Mouse (Mus musculus) kidney, adult 2 months (tissue): ENCODE measurements around the gene Ppp3ca. TPM values are rescaled to one million over a fixed set of nuclear protein-coding genes. Genes with fewer than 3 reads are reported as not detected.
A peak's percentile ranks its signal among the peaks of the same experiment; 100 is the strongest.

Experiments
- DNase-seq: peaks from one replicate; pipeline ENCODE4 v3.0.0; 2021
- H3K27ac ChIP-seq: fragments of 200-500 bp; 2 replicates; pipeline ENCODE4 v1.5.1; 2012; ENCODE audit warnings: low read depth, low read length, control low read depth, inconsistent platforms; ENCODE audit not compliant: insufficient read depth
- H3K27me3 ChIP-seq: fragments of 200-500 bp; replicated peaks from 2 replicates; pipeline ENCODE4 v1.6.1; 2012; ENCODE audit warnings: mild to moderate bottlenecking, moderate library complexity, low read length, inconsistent platforms; ENCODE audit not compliant: control insufficient read depth, insufficient read depth
- H3K36me3 ChIP-seq: fragments of 200-500 bp; 2 replicates; pipeline ENCODE4 v1.6.1; 2012; ENCODE audit warnings: mild to moderate bottlenecking, moderate library complexity, low read length, inconsistent platforms; ENCODE audit not compliant: control insufficient read depth, insufficient read depth
- H3K4me1 ChIP-seq: fragments of 200-500 bp; 2 replicates; pipeline ENCODE4 v1.6.1; 2011; ENCODE audit warnings: low read length; ENCODE audit not compliant: control insufficient read depth, insufficient read depth
- H3K4me3 ChIP-seq: fragments of 200-500 bp; 2 replicates; pipeline ENCODE4 v1.5.1; 2011; ENCODE audit warnings: mild to moderate bottlenecking, low read depth, low read length, control low read depth; ENCODE audit not compliant: insufficient read depth
- CTCF ChIP-seq: fragments of 200-500 bp; conservative IDR thresholded peaks from 2 replicates; pipeline ENCODE4 v1.5.1; 2011; ENCODE audit warnings: low read depth, mild to moderate bottlenecking, control low read depth, low read length, moderate library complexity, mixed read lengths; ENCODE audit not compliant: insufficient read depth, insufficient read length
- POLR2A ChIP-seq: fragments of 200-500 bp; IDR thresholded peaks from one replicate; pipeline ENCODE4 v1.6.1; 2011; ENCODE audit warnings: low read depth, low read length, control low read depth
- WGBS: fragments of 180-500 bp; shearing (Covaris S2); methylation state at CpG from one replicate; pipeline ENCODE4 v1.1.7; 2018; 5-methylcytosine and 5-hydroxymethylcytosine counted together
- polyA plus RNA-seq: library from polyadenylated mRNA; depleted of rRNA; stranded (reverse); fragments of >200 nt; gene quantifications from 2 replicates; pipeline ENCODE4 v1.2.3, GENCODE M21; 2012

The Ppp3ca gene
- polyA plus RNA-seq, 1 experiment, result 14.0 TPM

- 60% methylated on average over 2 of the region's 2 CpGs for WGBS
- Histone ChIP-seq H3K27ac (no peak overlapping the region), H3K4me1 (no peaks in the 10 kb centered on the region), H3K4me3 (no peak overlapping the region), H3K36me3 (no peaks in the 10 kb centered on the region), H3K27me3 (no peaks in the 10 kb centered on the region)
- TF ChIP-seq POLR2A, result no peak
- no peak for TF ChIP-seq CTCF
- DNase-seq, result no peak
Observed at GRCm38 (mm10) chr3:136828451-136828850, 158.5 kb downstream of the Ppp3ca start.

DNA sequence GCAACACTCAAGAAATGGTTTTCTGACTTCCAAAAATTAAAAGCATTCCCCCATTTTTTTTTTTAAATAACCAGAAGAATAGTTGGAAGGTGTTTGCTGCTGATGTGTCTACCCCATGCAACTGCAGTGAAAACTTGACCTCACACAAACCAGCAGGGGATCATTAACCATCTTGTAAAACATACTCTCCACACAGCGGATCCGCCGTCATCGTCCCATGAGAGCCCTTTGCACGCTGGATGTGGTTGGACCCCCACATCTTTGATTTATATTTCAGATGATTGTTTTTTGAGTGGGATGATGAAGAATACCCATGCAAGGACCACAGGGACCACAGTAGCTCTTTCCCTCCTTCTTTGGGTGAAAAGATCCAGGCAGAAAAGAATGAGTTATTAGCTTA, 159.2 kb downstream of the Ppp3ca start:
- 79% methylated on average over 5 of the region's 5 CpGs for WGBS
- no peaks in the 10 kb centered on the region for H3K27me3 ChIP-seq
- H3K36me3 ChIP-seq, result no peaks in the 10 kb centered on the region
- H3K27ac ChIP-seq, result no peak overlapping the region
- TF ChIP-seq CTCF, result no peak
- TF ChIP-seq POLR2A, result no peak
- H3K4me3 ChIP-seq, result no peak overlapping the region
- H3K4me1 ChIP-seq, result no peaks in the 10 kb centered on the region
- DNase-seq, result no peak

DNA sequence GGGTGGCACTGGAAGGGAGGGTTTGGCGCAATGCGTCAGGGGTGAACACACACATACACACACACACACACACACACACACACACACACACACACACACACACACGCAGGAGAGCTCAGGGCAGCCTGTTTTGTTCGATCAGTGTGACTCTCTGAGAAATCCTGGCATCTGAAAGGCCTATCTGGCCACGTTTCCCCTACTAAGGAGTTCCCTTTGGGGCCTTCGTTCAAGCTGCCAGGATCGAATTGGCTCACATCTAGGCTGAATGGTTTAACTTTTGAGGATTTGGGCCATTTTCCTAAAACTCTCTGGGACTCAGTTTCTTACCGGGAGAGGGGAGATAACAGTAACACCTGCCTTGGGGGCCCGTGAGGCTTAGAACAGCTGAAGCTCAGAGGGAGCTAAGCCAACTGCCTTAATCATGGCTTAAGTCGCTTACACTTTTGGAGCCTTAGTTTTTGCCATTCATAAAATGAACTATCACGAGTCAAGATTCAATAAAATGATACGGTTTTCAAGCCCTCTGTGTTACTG, 160.8 kb downstream of the Ppp3ca start:
- no peak for DNase-seq
- Histone ChIP-seq H3K36me3 (no peaks in the 10 kb centered on the region), H3K27me3 (no peaks in the 10 kb centered on the region), H3K4me3 (no peak overlapping the region), H3K4me1 (no peaks in the 10 kb centered on the region), H3K27ac (no peak overlapping the region)
- no peak for TF ChIP-seq CTCF
- no peak for TF ChIP-seq POLR2A
- 89% methylated on average over 12 of the region's 12 CpGs for WGBS

DNA sequence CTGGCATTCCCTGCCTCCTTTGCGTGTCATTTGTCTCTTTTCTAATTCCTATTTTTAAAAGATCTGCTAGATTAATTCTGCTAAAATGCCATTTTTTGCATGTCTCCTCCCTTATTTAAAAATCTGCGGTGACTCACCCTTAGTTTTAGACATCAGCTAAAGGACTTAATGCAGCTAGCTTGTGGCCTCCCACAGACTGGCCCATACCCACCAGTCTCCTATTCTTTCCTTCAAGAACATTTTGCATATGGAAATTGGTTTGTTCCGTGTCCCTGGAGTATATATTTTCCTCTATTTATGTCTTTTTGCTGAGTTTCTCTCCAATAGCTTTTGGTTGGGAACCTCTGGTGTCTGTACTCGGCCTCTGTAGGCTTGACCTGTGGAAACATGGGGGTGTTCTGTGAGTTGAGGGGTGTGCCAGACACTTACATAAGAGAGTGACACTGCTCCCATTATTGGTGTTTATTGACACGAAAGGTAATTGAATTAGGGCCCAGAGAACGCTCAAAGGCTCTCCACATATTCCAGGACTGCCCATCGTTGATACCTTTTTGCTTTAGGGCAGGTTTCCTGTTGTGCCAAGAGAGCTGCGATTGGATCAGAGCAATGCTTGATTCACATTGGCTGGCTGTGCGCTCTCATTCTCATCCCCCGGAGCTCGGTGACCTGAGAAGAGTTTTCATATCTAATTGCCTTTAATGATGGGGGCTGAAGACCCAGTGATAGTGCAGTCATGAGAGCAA, 163.2 kb downstream of the Ppp3ca start:
- no peaks in the 10 kb centered on the region for H3K27me3 ChIP-seq
- no peaks in the 10 kb centered on the region for H3K4me1 ChIP-seq
- no peaks in the 10 kb centered on the region for H3K36me3 ChIP-seq
- TF ChIP-seq CTCF (no peak), POLR2A (no peak)
- H3K4me3 ChIP-seq, result no peak overlapping the region
- H3K27ac ChIP-seq, result no peak overlapping the region
- whole genome bisulfite sequencing, result 61% methylated on average over 11 of the region's 11 CpGs
- DNase-seq, result no peak

DNA sequence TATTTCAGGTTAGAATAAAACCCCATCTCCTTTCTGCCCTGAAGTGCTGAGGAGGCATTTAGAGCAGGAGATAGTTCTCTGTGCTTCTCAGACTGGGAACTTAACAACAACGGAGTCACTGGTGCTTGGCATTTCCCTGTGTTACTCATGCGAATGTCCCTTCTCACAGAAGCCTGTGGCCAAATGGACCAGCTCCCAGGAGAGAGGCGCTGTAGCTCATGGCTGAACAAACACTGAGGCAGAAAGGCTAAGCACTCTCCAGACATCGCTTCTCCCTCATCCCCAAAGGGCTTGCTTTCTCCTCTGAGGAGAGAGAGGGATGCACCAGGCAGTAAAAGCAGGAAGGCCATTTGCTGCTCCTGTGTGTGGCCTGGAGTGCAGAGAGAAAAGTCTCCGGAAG, 164.0 kb downstream of the Ppp3ca start:
- peak; percentile 17 for DNase-seq
- Histone ChIP-seq H3K27ac (no peak overlapping the region), H3K4me1 (no peaks in the 10 kb centered on the region), H3K4me3 (no peak overlapping the region), H3K27me3 (no peaks in the 10 kb centered on the region), H3K36me3 (no peaks in the 10 kb centered on the region)
- 13% methylated on average over 5 of the region's 5 CpGs for WGBS
- TF ChIP-seq CTCF, result no peak
- no peak for TF ChIP-seq POLR2A

DNA sequence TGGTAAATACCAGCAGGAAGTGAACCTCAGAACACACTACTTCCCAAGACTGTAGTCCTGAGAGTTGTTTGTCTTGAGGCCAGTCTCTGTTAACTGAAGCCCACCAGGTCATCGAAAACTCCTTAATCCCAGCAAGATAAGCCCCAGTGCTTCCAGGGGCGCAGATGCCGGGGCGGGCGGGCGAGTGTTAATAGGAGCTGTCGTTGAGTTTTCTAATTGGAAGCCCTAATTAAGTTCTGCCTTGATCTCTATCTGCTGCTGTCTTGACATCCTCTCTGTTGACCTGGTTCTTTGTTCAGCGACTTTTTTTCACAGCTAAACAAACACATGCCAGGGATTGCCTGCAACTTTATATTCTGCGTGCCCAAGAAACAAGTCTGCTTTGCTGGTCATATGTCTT, 165.9 kb downstream of the Ppp3ca start:
- no peak for DNase-seq
- H3K4me1 ChIP-seq, result no peaks in the 10 kb centered on the region
- TF ChIP-seq CTCF, result no peak
- H3K27me3 ChIP-seq, result no peaks in the 10 kb centered on the region
- no peak overlapping the region for H3K4me3 ChIP-seq
- no peaks in the 10 kb centered on the region for H3K36me3 ChIP-seq
- no peak overlapping the region for H3K27ac ChIP-seq
- WGBS, result 66% methylated on average over 9 of the region's 9 CpGs

DNA sequence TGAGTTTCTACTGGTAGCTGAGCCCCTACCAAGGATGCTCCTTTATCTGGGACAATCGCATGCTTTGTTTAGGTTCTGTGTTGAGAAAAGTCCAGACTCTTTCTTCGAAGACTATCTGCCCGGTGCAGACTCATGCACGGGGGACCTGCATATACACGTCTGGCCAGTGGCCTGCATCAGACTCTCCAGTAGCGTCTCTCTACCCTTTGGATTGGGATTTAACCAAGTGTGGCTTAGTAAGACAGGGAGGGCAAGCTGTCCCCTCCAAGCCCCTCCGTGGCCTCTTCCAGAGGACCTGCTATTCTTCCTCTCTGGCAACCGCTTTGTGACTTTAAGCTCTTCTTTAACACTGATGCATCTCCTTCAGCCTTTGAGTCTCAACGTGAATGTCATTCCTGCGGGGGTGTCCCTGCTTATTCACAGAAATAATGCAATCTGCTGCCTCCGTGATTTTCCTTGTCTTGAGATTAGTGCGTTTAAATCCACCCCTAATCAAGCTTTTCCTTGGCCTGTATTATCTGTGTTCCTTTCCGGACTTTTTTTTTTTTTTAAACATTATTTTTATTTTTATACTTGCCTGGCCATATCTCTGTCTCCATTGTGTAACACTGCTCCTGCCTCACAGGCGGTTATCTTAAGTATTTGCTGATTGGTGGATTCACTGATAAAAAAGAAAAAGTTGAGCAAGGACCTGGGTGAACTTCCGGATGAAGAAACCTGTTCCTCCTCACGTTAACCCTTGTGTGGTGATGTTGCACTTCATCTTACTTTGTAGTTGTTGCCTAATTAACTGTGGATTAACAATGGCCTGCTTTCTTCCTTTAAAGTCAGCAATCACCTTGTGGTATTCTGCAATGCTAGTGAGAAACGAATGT, 166.6 kb downstream of the Ppp3ca start:
- Histone ChIP-seq H3K4me3 (no peak overlapping the region), H3K27me3 (no peaks in the 10 kb centered on the region), H3K4me1 (no peaks in the 10 kb centered on the region), H3K27ac (no peak overlapping the region), H3K36me3 (no peaks in the 10 kb centered on the region)
- DNase-seq, result no peak
- 63% methylated on average over 17 of the region's 17 CpGs for WGBS
- TF ChIP-seq POLR2A, result no peak
